Mouse (Mus musculus) cerebellum, postnatal 25 days (tissue): ENCODE results near the gene Ngrn.
A peak's percentile ranks its signal among the peaks of the same experiment; 100 is the strongest.

ENCODE experiments used
- DNase-seq, 2 experiments: peaks; one replicate each; pipeline ENCODE4 v3.0.0; 2021; ENCODE audit warnings: mixed read lengths in 2 of 2

Ngrn gene

GRCm38 (mm10) chr7:80260625-80261371, at the start of gene Ngrn:
Gene Ngrn (plus strand): TSS chr7:80261215.
- peak; percentile 85 to 90 for DNase-seq

- DNase-seq, result no peak
These were observed 47.4 kb upstream of the Ngrn start for GRCm38 (mm10) chr7:80213604-80214003.

GRCm38 (mm10) chr7:80214459-80214858, 46.6 kb upstream of the Ngrn start:
- no peak for DNase-seq

- DNase-seq, result peak; percentile 84 to 88
These were observed 45.6 kb upstream of the Ngrn start for GRCm38 (mm10) chr7:80215398-80215797.

- DNase-seq, result peak in 1 of 2 experiments; percentile 41
These were observed 44.4 kb upstream of the Ngrn start for GRCm38 (mm10) chr7:80216566-80216965.

GRCm38 (mm10) chr7:80218666-80219065, 42.3 kb upstream of the Ngrn start:
- no peak for DNase-seq

GRCm38 (mm10) chr7:80220237-80220797, 40.7 kb upstream of the Ngrn start:
- no peak for DNase-seq

- no peak for DNase-seq
These were observed 39.8 kb upstream of the Ngrn start for GRCm38 (mm10) chr7:80221179-80221750.

GRCm38 (mm10) chr7:80227065-80227464, 34.0 kb upstream of the Ngrn start:
- no peak for DNase-seq

- DNase-seq, result no peak
These were observed 30.8 kb upstream of the Ngrn start for GRCm38 (mm10) chr7:80230196-80230595.

GRCm38 (mm10) chr7:80231971-80232488, 29.0 kb upstream of the Ngrn start:
- no peak for DNase-seq

GRCm38 (mm10) chr7:80232489-80233029, 28.5 kb upstream of the Ngrn start, which contains the start of the genes Cib1 and Gdpgp1:
Gene Cib1 (minus strand): TSS chr7:80232813.
Gene Gdpgp1 (plus strand): TSS chr7:80232865.
- DNase-seq, result peak; percentile 92 to 96

GRCm38 (mm10) chr7:80233799-80234198, 27.2 kb upstream of the Ngrn start:
- DNase-seq, result no peak

GRCm38 (mm10) chr7:80238542-80238941, 22.5 kb upstream of the Ngrn start:
- DNase-seq, result no peak

GRCm38 (mm10) chr7:80241661-80242060, 19.4 kb upstream of the Ngrn start:
- no peak for DNase-seq

- no peak for DNase-seq
These were observed 16.2 kb upstream of the Ngrn start for GRCm38 (mm10) chr7:80244851-80245250.

- DNase-seq, result peak; percentile 93 to 98
These were observed 14.8 kb upstream of the Ngrn start, which contains the start of gene Ttll13 for GRCm38 (mm10) chr7:80246148-80246721. Gene Ttll13 (plus strand): TSS chr7:80246376.

- no peak for DNase-seq
These were observed 14.2 kb upstream of the Ngrn start for GRCm38 (mm10) chr7:80246859-80247258.

GRCm38 (mm10) chr7:80252437-80252836, 8.6 kb upstream of the Ngrn start:
- DNase-seq, result no peak

GRCm38 (mm10) chr7:80252886-80253285, 8.1 kb upstream of the Ngrn start:
- no peak for DNase-seq

- DNase-seq, result no peak
These were observed 5.0 kb upstream of the Ngrn start for GRCm38 (mm10) chr7:80255981-80256380.

GRCm38 (mm10) chr7:80257706-80258105, 3.3 kb upstream of the Ngrn start:
- DNase-seq, result no peak
